Mouse (Mus musculus) adipocyte (in vitro differentiated cells): ENCODE results near the gene Pecam1.
A peak's percentile ranks its signal among the peaks of the same experiment; 100 is the strongest.
"Not testable (repeated sequence)": the region's sequence is repeated elsewhere in the genome, so short reads cannot be mapped to it uniquely, and the experiment has no call there.

Experiments
- DNase-seq: peaks from one replicate; pipeline ENCODE4 v3.0.0-alpha.2; 2016; ENCODE audit warnings: low spot score

Pecam1 gene

GRCm38 (mm10) chr11:106665841-106666240 is 84.6 kb downstream of the Pecam1 start:
- no peak for DNase-seq

GRCm38 (mm10) chr11:106665328-106665727 is 85.1 kb downstream of the Pecam1 start:
- no peak for DNase-seq

GRCm38 (mm10) chr11:106664691-106665090 is 85.7 kb downstream of the Pecam1 start:
- no peak for DNase-seq

GRCm38 (mm10) chr11:106663838-106664237 is 86.6 kb downstream of the Pecam1 start:
- DNase-seq = no peak

GRCm38 (mm10) chr11:106662634-106663407 is 87.6 kb downstream of the Pecam1 start:
- no peak for DNase-seq

- peak; percentile 55 for DNase-seq
Observed at GRCm38 (mm10) chr11:106660453-106661081, 89.9 kb downstream of the Pecam1 start.

- DNase-seq = peak; percentile 76
Observed at GRCm38 (mm10) chr11:106659598-106660295, 90.7 kb downstream of the Pecam1 start.

- peak; percentile 98 for DNase-seq
Observed at GRCm38 (mm10) chr11:106658051-106658880, 92.2 kb downstream of the Pecam1 start.

- not testable (repeated sequence) for DNase-seq
Observed at GRCm38 (mm10) chr11:106656896-106657498, 93.4 kb downstream of the Pecam1 start.

- peak; percentile 81 for DNase-seq
Observed at GRCm38 (mm10) chr11:106648347-106648746, 102.1 kb downstream of the Pecam1 start.

- DNase-seq = no peak
Observed at GRCm38 (mm10) chr11:106642966-106643637, 107.3 kb downstream of the Pecam1 start.

- no peak for DNase-seq
Observed at GRCm38 (mm10) chr11:106641580-106641979, 108.8 kb downstream of the Pecam1 start.

GRCm38 (mm10) chr11:106640059-106640458 is 110.4 kb downstream of the Pecam1 start:
- DNase-seq = no peak

GRCm38 (mm10) chr11:106639356-106639692 is 111.1 kb downstream of the Pecam1 start:
- no peak for DNase-seq

GRCm38 (mm10) chr11:106638551-106639355 is 111.7 kb downstream of the Pecam1 start:
- no peak for DNase-seq

GRCm38 (mm10) chr11:106637754-106638153 is 112.7 kb downstream of the Pecam1 start:
- DNase-seq = no peak

- DNase-seq = no peak
Observed at GRCm38 (mm10) chr11:106635946-106636345, 114.5 kb downstream of the Pecam1 start.

- DNase-seq = not testable (repeated sequence)
Observed at GRCm38 (mm10) chr11:106634175-106634574, 116.3 kb downstream of the Pecam1 start.

- no peak for DNase-seq
Observed at GRCm38 (mm10) chr11:106633456-106633855, 117.0 kb downstream of the Pecam1 start.

GRCm38 (mm10) chr11:106627692-106628091 is 122.7 kb downstream of the Pecam1 start:
- peak; percentile 81 for DNase-seq
